Mouse (Mus musculus) embryonic facial prominence, embryonic 15.5 days (tissue): ENCODE results near the gene Ldhb. TPM values are rescaled to one million over a fixed set of nuclear protein-coding genes. Genes with fewer than 3 reads are reported as not detected.

Experiments used
- ATAC-seq: fragments of 200-750 bp; cut with Nextera tagmentation; 2 replicates; pipeline ENCODE4 v1.8.0; 2017; ENCODE audit warnings: low read depth, moderate TSS enrichment; ENCODE audit not compliant: insufficient number of reproducible peaks, low FRiP score, low TSS enrichment
- H3K27ac ChIP-seq: fragments of 300-500 bp; sonication (generic); replicated peaks from 2 replicates; pipeline ENCODE4 v1.5.1; 2015; ENCODE audit warnings: mild to moderate bottlenecking, inconsistent platforms
- H3K27me3 ChIP-seq: fragments of 300-500 bp; sonication (generic); 2 replicates; pipeline ENCODE4 v1.6.1; 2015; ENCODE audit warnings: inconsistent platforms
- H3K36me3 ChIP-seq: fragments of 300-500 bp; sonication (generic); 2 replicates; pipeline ENCODE4 v1.6.1; 2015; ENCODE audit warnings: mild to moderate bottlenecking, inconsistent platforms
- H3K4me1 ChIP-seq: fragments of 300-500 bp; sonication (generic); 2 replicates; pipeline ENCODE4 v1.6.1; 2015; ENCODE audit warnings: inconsistent platforms
- H3K4me2 ChIP-seq: fragments of 300-500 bp; sonication (generic); replicated peaks from 2 replicates; pipeline ENCODE4 v1.6.1; 2015; ENCODE audit warnings: mild to moderate bottlenecking, inconsistent platforms
- H3K4me3 ChIP-seq: fragments of 300-500 bp; sonication (generic); replicated peaks from 2 replicates; pipeline ENCODE4 v1.5.1; 2015; ENCODE audit warnings: mild to moderate bottlenecking, inconsistent platforms
- H3K9ac ChIP-seq: fragments of 300-500 bp; sonication (generic); 2 replicates; pipeline ENCODE4 v1.6.1; 2015; ENCODE audit warnings: inconsistent platforms
- H3K9me3 ChIP-seq: fragments of 300-500 bp; sonication (generic); replicated peaks from 2 replicates; pipeline ENCODE4 v1.6.1; 2016; ENCODE audit warnings: inconsistent platforms
- WGBS: fragments of 180-500 bp; shearing (Covaris S2); methylation state at CpG from one replicate; pipeline ENCODE4 v1.1.7; 2015; 5-methylcytosine and 5-hydroxymethylcytosine counted together
- polyA plus RNA-seq: library from polyadenylated mRNA; unstranded; fragments of >200 nt; fragmentation: Nextera tagmentation; extraction: Ambion mirVana; gene quantifications from 2 replicates; pipeline ENCODE4 v1.2.1, GENCODE M21; 2015

The Ldhb gene
- polyA plus RNA-seq, 1 experiment from 2014 or later = 225 TPM

- H3K9me3 ChIP-seq = no peaks in the 10 kb centered on the region
- no peak overlapping the region for H3K27ac ChIP-seq
- H3K9ac ChIP-seq = no peak overlapping the region
- 74% methylated on average over 7 of the region's 7 CpGs for WGBS
- no peak for ATAC-seq
- no peaks in the 10 kb centered on the region for H3K36me3 ChIP-seq
- H3K4me3 ChIP-seq = no peak overlapping the region
- no peaks in the 10 kb centered on the region for H3K4me1 ChIP-seq
- H3K4me2 ChIP-seq = no peak overlapping the region
- no peaks in the 10 kb centered on the region for H3K27me3 ChIP-seq
Measured at GRCm38 (mm10) chr6:142477239-142477638, 30.5 kb downstream of the Ldhb start.

DNA sequence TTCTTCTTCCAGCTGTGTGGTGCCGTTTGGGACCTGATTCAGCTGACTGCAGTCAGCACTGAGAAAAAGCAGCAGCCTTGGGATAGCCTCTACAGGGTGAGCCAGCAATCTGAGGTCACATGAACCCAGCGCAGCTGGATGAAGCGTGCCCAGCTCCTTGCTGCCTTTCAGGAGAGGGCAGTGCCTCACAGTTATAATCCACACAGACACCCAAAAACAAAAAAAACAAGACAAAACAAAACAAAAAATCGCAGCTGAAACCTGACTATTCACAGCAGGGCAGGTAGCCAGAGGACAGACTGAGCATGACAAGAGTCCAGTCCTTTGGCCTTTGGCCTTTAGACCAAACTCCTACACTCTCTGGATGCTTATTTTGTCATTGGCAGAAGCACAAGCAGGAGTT, 35.0 kb downstream of the Ldhb start, which contains the start of gene Gys2:
Gene Gys2, minus strand, starts transcription at position 309 of the 403 bp plus-strand sequence.
- H3K4me2 ChIP-seq = no peak within 1 kb of the TSS
- 59% methylated on average over 4 of the region's 4 CpGs for WGBS
- H3K36me3 ChIP-seq = no peaks in the 10 kb centered on the region
- H3K27ac ChIP-seq = no peak within 1 kb of the TSS
- H3K9me3 ChIP-seq = no peaks in the 10 kb centered on the region
- H3K27me3 ChIP-seq = no peaks in the 10 kb centered on the region
- H3K4me1 ChIP-seq = no peaks in the 10 kb centered on the region
- no peak within 1 kb of the TSS for H3K9ac ChIP-seq
- H3K4me3 ChIP-seq = no peak within 1 kb of the TSS
- no peak for ATAC-seq

- H3K4me3 ChIP-seq = no peak overlapping the region
- no peak overlapping the region for H3K9ac ChIP-seq
- H3K36me3 ChIP-seq = no peaks in the 10 kb centered on the region
- no peak for ATAC-seq
- no peak overlapping the region for H3K27ac ChIP-seq
- H3K9me3 ChIP-seq = no peaks in the 10 kb centered on the region
- WGBS = 83% methylated on average over 8 of the region's 8 CpGs
- no peak overlapping the region for H3K4me2 ChIP-seq
- H3K27me3 ChIP-seq = no peaks in the 10 kb centered on the region
- no peaks in the 10 kb centered on the region for H3K4me1 ChIP-seq
Measured at GRCm38 (mm10) chr6:142471141-142471540, 36.6 kb downstream of the Ldhb start.

DNA sequence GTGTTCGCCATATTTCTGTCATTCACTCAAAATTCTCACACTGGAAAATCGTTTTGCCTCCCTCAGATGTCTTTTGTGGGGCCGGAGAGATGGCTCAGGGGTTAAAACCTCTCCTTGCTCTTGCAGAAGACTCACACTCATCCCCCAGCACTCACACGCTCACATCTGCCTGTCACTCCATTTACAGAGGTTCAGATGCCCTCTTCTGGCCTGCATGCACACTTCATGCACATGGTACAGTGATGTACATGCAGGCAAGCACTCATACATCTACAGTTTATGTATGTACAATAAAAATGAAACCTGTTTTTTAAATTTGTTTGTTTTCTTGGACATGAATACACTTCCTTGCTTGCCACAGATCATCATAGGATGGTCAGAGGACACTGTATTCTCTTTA, 38.2 kb downstream of the Ldhb start:
- no peaks in the 10 kb centered on the region for H3K27me3 ChIP-seq
- 51% methylated on average over 4 of the region's 4 CpGs for WGBS
- H3K9me3 ChIP-seq = no peaks in the 10 kb centered on the region
- no peak for ATAC-seq
- no peak overlapping the region for H3K4me3 ChIP-seq
- no peak overlapping the region for H3K27ac ChIP-seq
- H3K36me3 ChIP-seq = no peaks in the 10 kb centered on the region
- H3K9ac ChIP-seq = no peak overlapping the region
- no peak overlapping the region for H3K4me2 ChIP-seq
- no peaks in the 10 kb centered on the region for H3K4me1 ChIP-seq

DNA sequence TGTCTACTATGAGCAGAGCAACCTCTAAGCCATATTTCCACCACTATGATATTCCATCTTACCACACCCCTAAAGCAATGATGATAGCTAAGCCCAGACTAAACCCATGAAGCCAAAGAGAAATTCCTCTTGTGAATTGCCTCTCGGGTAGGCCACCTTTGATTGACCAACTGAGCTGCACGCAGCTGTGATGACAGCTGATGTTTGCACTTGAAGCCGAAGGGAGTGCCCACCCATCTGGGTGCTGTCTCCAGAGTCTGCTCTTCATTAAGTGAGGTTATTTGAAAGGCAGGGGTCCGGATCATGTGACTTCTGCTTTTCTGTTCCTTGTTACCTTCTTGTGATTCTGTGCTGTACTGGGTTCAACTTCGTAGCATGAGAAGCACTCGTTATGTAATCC, 45.6 kb downstream of the Ldhb start:
- WGBS = 32% methylated on average over 6 of the region's 6 CpGs

GRCm38 (mm10) chr6:142459017-142459678, 48.6 kb downstream of the Ldhb start:
- H3K27me3 ChIP-seq = no peaks in the 10 kb centered on the region
- no peaks in the 10 kb centered on the region for H3K4me1 ChIP-seq
- no peak for ATAC-seq
- no peak overlapping the region for H3K9ac ChIP-seq
- no peak overlapping the region for H3K4me3 ChIP-seq
- H3K27ac ChIP-seq = no peak overlapping the region
- no peaks in the 10 kb centered on the region for H3K36me3 ChIP-seq
- no peak overlapping the region for H3K4me2 ChIP-seq
- no peaks in the 10 kb centered on the region for H3K9me3 ChIP-seq
- 75% methylated on average over 14 of the region's 14 CpGs for WGBS

More for the DNA sequence above, 45.6 kb downstream of the Ldhb start:
- Histone ChIP-seq H3K27ac (no peak overlapping the region), H3K4me2 (no peak overlapping the region), H3K9me3 (no peaks in the 10 kb centered on the region), H3K9ac (no peak overlapping the region), H3K27me3 (no peaks in the 10 kb centered on the region), H3K36me3 (no peaks in the 10 kb centered on the region), H3K4me3 (no peak overlapping the region), H3K4me1 (no peaks in the 10 kb centered on the region)
- no peak for ATAC-seq

DNA sequence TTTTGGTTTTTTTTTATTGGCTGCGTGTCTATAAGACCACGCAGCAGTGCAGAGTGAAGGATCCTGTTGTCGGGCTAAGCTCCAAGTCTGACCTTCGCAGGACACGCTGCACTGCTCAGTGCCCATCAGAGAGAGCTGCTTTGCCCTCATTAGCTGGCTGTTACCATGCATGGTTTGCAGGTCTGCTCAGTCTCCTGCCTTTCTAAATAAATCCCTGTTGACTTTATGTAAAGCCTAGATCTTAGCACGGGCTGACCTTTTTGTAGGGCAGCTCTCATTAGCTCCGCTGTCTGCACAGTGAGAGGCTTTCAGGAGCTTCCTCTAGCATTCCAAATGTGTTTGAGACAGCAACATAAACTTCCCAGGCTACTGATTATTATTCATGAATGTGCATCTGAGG, 49.7 kb downstream of the Ldhb start:
- Histone ChIP-seq H3K27me3 (no peaks in the 10 kb centered on the region), H3K4me2 (no peak overlapping the region), H3K4me3 (no peak overlapping the region), H3K9me3 (no peaks in the 10 kb centered on the region), H3K9ac (no peak overlapping the region), H3K4me1 (no peaks in the 10 kb centered on the region), H3K36me3 (no peaks in the 10 kb centered on the region), H3K27ac (no peak overlapping the region)
- 54% methylated on average over 7 of the region's 7 CpGs for WGBS
- no peak for ATAC-seq

DNA sequence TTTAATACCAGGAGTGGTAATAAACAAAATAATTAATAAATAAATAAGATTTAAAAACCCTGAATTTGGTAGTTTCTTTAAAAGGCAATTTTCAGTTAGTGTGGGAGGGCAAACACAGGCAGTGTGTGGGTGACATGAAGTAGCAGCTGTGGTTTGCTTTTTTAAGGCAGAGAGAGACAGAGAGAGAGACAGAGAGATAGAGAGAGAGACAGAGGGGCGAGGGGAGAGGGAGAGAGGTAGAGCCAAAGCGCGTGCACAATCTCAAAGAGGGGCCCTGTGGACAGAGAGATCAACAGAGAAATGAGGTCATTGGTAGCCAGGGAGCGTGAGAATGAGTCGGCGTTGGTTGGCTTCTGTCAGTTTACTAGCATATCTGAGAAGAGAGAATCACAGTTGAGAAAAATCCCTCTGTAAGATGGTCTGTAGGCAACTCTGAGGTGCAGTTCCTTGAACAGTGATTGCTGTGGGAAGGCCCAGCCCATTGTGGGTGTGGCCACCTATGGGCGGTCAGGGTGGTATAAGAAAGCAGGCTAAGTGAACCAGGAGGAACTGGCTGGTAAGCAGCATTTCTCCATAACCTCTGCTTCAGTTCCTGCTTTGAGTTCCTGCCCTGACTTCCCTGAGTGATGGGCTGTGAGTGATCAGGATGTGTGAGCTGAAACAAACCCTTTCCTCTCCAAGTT, 52.3 kb downstream of the Ldhb start:
- Histone ChIP-seq H3K36me3 (no peaks in the 10 kb centered on the region), H3K4me1 (no peaks in the 10 kb centered on the region), H3K4me3 (no peak overlapping the region), H3K4me2 (no peak overlapping the region), H3K27me3 (no peaks in the 10 kb centered on the region), H3K9ac (no peak overlapping the region), H3K27ac (no peak overlapping the region), H3K9me3 (no peaks in the 10 kb centered on the region)
- no peak for ATAC-seq
- 65% methylated on average over 7 of the region's 7 CpGs for WGBS

GRCm38 (mm10) chr6:142453311-142453710, 54.4 kb downstream of the Ldhb start:
- WGBS = 81% methylated on average over 2 of the region's 2 CpGs

DNA sequence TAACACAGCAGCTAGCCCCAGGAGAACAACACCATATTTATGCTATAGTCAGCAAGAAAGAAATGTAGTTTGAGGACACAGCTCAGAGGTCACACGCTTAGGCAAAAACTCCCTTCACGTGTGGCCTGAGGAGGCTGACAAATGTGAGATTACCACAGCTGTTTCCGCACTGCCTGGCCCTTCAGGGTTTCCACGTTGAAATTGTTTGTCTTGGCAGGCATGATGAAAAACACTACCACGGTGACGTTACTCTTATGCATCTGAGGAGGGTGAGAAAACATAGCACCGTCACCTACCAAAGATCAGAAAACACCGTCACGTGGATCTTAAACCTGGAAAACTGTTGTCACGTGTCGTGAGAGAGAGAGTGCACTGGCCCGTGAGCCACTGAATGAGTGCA, 56.4 kb downstream of the Ldhb start:
- H3K27ac ChIP-seq = no peak overlapping the region
- no peak overlapping the region for H3K4me2 ChIP-seq
- WGBS = 73% methylated on average over 12 of the region's 12 CpGs

More at GRCm38 (mm10) chr6:142453311-142453710, 54.4 kb downstream of the Ldhb start:
- Histone ChIP-seq H3K4me3 (no peak overlapping the region), H3K9me3 (no peaks in the 10 kb centered on the region), H3K9ac (no peak overlapping the region), H3K4me2 (no peak overlapping the region), H3K27ac (no peak overlapping the region), H3K27me3 (no peaks in the 10 kb centered on the region), H3K36me3 (no peaks in the 10 kb centered on the region), H3K4me1 (no peaks in the 10 kb centered on the region)
- ATAC-seq = no peak

More for the DNA sequence above, 56.4 kb downstream of the Ldhb start:
- no peaks in the 10 kb centered on the region for H3K4me1 ChIP-seq
- no peak for ATAC-seq
- no peaks in the 10 kb centered on the region for H3K9me3 ChIP-seq
- no peaks in the 10 kb centered on the region for H3K36me3 ChIP-seq
- H3K27me3 ChIP-seq = no peaks in the 10 kb centered on the region
- no peak overlapping the region for H3K9ac ChIP-seq
- no peak overlapping the region for H3K4me3 ChIP-seq
